Mouse (Mus musculus): ENCODE measurements at regions not wholly inside any gene's neighbourhood (a gene's known extent, or its start where the extent isn't known, plus 50 kb on each side); places are given as distances from the start of the nearest gene placed in this dataset.

DNA sequence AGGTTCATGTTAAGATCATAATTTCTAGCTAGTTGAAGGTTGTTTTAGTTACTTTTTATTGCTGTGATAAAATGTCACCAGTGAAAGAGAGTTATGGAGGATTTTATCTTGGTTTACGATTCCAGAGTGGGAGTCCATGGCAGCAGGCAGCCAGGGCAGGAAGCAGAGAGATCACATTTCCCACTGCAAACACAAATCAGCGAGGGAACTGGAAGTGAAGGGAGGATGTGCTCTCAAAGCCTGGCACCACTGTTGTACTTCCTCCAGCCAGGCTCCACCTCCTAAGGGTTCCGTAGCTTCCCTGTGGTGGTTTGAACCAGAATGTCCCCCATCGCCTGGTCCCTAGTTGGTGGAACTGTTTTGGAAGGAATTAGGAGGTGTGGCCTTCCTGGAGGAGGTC lies 141.9 kb upstream of the Tsc22d1 start:
- TF ChIP-seq CTCF (IDR thresholded peaks at IDR 0.05; ENCODE audit: extremely low read depth, insufficient read depth, insufficient read length, insufficient replicate concordance) (no peak), POLR2A (IDR thresholded peaks at IDR 0.05; ENCODE audit: low read depth, low read length) (no peak)
